Mouse (Mus musculus): ENCODE data around the gene Sema4f.

DNA sequence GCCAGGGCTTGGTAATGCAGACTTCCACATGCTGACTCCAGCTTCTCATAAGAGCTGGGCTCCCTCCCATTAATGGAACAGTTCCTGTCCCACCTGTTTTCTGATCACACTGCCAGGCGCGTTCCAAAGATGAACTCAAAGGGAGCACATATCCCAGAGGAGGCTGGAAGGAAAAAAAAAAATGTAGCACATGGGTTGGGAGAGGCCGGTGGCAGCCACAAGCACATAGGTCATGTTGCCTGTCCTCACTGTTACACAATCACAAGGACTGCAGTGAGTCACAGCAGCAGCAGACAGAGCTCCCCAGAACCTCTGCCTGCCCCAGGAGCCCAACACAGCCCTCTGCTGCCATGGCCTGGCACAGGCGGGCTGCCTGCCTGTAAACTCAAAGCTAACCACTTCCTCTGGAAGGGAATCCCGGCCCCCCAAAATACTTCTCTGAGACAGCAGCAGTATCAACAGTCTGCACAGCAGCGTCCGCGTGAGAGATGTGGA is 76.1 kb downstream of the Sema4f start:
- TF ChIP-seq FLI1 (IDR thresholded peaks at IDR 0.05; ENCODE audit: low read length) (no peak), GATA1 (IDR thresholded peaks at IDR 0.05; ENCODE audit: borderline replicate concordance, low read length) (no peak)

Measured in megakaryocyte, embryonic 14.5 days (primary cell).